Comparison of ENCODE assay signal across 8 mouse cellular contexts in genomic region chr4:128734217-128734616, GRCm38 (mm10). TPM values are rescaled to one million over a fixed set of nuclear protein-coding genes. Genes with fewer than 3 reads are reported as not detected.
DNase-seq lines count a peak whose midpoint lies in the region; ATAC-seq and TF ChIP-seq lines count a peak whose summit lies in the region.

No protein-coding gene starts in this region.

- H3K27me3 ChIP-seq in forebrain, embryonic 11.5 days (ENCODE audit: control insufficient read depth, insufficient read depth, low read length), result no peaks in the 10 kb centered on the region
- no peaks in the 10 kb centered on the region for H3K27me3 ChIP-seq in lung, postnatal 0 days (replicated peaks; ENCODE audit: insufficient read depth, low read length)
- H3K27me3 ChIP-seq in small intestine, adult 2 months (ENCODE audit: control insufficient read depth, insufficient read depth, low read length), result no peaks in the 10 kb centered on the region

- WGBS in forebrain, embryonic 11.5 days, result 21% methylated on average over 5 of the region's 5 CpGs
- 6% methylated on average over 5 of the region's 5 CpGs for WGBS in lung, postnatal 0 days
- WGBS in small intestine, adult 2 months, result 8% methylated on average over 5 of the region's 5 CpGs

- no peaks in the 10 kb centered on the region for H3K9me3 ChIP-seq in forebrain, embryonic 11.5 days (ENCODE audit: control insufficient read depth, low read length)
- H3K9me3 ChIP-seq in lung, postnatal 0 days (ENCODE audit: low read length), result no peaks in the 10 kb centered on the region

- intact Hi-C loops in heart, postnatal 14 days (cut with DNase I), result no loop called here

- peak; percentile 54 for TF ChIP-seq EP300 in lung, postnatal 0 days (IDR thresholded peaks at IDR 0.05)

- H3K36me3 ChIP-seq in forebrain, embryonic 11.5 days (ENCODE audit: control insufficient read depth, insufficient read depth, low read length), result no peaks in the 10 kb centered on the region
- H3K36me3 ChIP-seq in lung, postnatal 0 days (ENCODE audit: insufficient read depth, low read length), result peaks cover 7% of the 10 kb centered on the region; the same call in 1 of the 2 replicates
- peaks cover 2% of the 10 kb centered on the region; the same call in 1 of the 2 replicates for H3K36me3 ChIP-seq in small intestine, adult 2 months (ENCODE audit: control insufficient read depth, insufficient read depth, low read length)

- H3K27ac ChIP-seq in forebrain, embryonic 11.5 days (ENCODE audit: low read depth, low read length), result 0 out of 2 replicates have a peak overlapping the region, but pooled peaks have one; percentile 95
- H3K27ac ChIP-seq in lung, postnatal 0 days (ENCODE audit: low read length), result peak overlapping the region; percentile 92
- H3K27ac ChIP-seq in small intestine, adult 2 months (ENCODE audit: insufficient read depth, low read depth, low read length), result peak overlapping the region; percentile 44; the same call in 1 of the 2 replicates

- peak overlapping the region; percentile 39; the same call in 1 of the 2 replicates for H3K9ac ChIP-seq in forebrain, embryonic 11.5 days (ENCODE audit: low read length)
- no peak overlapping the region for H3K9ac ChIP-seq in lung, postnatal 0 days (replicated peaks; ENCODE audit: low read depth)

- DNase-seq in spleen, postnatal 36 days (ENCODE audit: low spot score in 2 of 2), result peak; percentile 28 to 32
- DNase-seq in spleen, adult 12 weeks (ENCODE audit: low spot score), result no peak
- no peak for DNase-seq in forebrain, embryonic 11.5 days (ENCODE audit: low spot score)
- DNase-seq in heart, postnatal 14 days, result peak; percentile 77 to 84
- DNase-seq in kidney, postnatal 36 days, result peak; percentile 75 to 88
- DNase-seq in lung, postnatal 0 days (ENCODE audit: low spot score), result peak; percentile 95

- H3K4me3 ChIP-seq in forebrain, embryonic 11.5 days (ENCODE audit: low read depth, low read length), result no peak overlapping the region
- no peak overlapping the region for H3K4me3 ChIP-seq in lung, postnatal 0 days (ENCODE audit: low read depth, low read length)
- no peak overlapping the region for H3K4me3 ChIP-seq in small intestine, adult 2 months (ENCODE audit: low read depth, low read length)

- H3K4me2 ChIP-seq in forebrain, embryonic 11.5 days (ENCODE audit: low read depth, low read length, severe bottlenecking), result no peak overlapping the region; the same call in 1 of the 2 replicates
- peak overlapping the region; percentile 8 for H3K4me2 ChIP-seq in lung, postnatal 0 days (replicated peaks; ENCODE audit: low read depth, low read length)

- no peak; the same call in 1 of the 2 replicates for TF ChIP-seq CTCF in lung, postnatal 0 days (IDR thresholded peaks at IDR 0.05)
- TF ChIP-seq CTCF in small intestine, adult 2 months (IDR thresholded peaks at IDR 0.05; ENCODE audit: extremely low read depth, insufficient read length, insufficient replicate concordance, low read depth, low read length), result no peak

- peaks cover 59% of the 10 kb centered on the region for H3K4me1 ChIP-seq in forebrain, embryonic 11.5 days (replicated peaks; ENCODE audit: control insufficient read depth, insufficient read depth, low read length)
- peaks cover 60% of the 10 kb centered on the region for H3K4me1 ChIP-seq in lung, postnatal 0 days (ENCODE audit: insufficient read depth, low read depth, low read length)
- peaks cover 31% of the 10 kb centered on the region for H3K4me1 ChIP-seq in small intestine, adult 2 months (ENCODE audit: control insufficient read depth, insufficient read depth, insufficient read length, low read length)

- no peak for TF ChIP-seq POLR2A in small intestine, adult 2 months (IDR thresholded peaks at IDR 0.05; ENCODE audit: low read depth, low read length)

- ATAC-seq in forebrain, embryonic 11.5 days (replicated peaks; ENCODE audit: low FRiP score), result no peak
- peak; percentile 84 for ATAC-seq in lung, postnatal 0 days
- no peak for ATAC-seq in erythroblast, adult 5-6 weeks (replicated peaks; ENCODE audit: low FRiP score, poor library complexity, severe bottlenecking)

RNA-seq across cellular contexts. Expression of gene A3galt2, which starts 20.9 kb away (rescaled TPM):
- polyA plus RNA-seq in forebrain, embryonic 11.5 days (2014; fragmentation: Nextera tagmentation; extraction: Ambion mirVana), result 0.56 TPM in 2 replicates
- under 1 TPM; 0.20 to 0.33 TPM for total RNA-seq in heart, postnatal 14 days (2021)
- polyA plus RNA-seq in lung, postnatal 0 days (2015; fragmentation: Nextera tagmentation; extraction: Ambion mirVana), result 0.04 and 0.08 TPM in 2 replicates
- polyA plus RNA-seq in small intestine, adult 2 months (2012; rRNA removed), result 0.11 and 0.32 TPM in 2 replicates
- total RNA-seq in erythroblast, adult 5-6 weeks (2015; ENCODE audit: low replicate concordance), result not detected in 2 replicates
- not detected in 2 replicates for total RNA-seq in erythroblast, adult 5-6 weeks (2017; ENCODE audit: low replicate concordance)

Comparison
In these comparisons a context has a peak if more than half of its experiments do, and no peak if none do; other contexts are left out.
1. DNase-seq: peak in spleen, postnatal 36 days (2 of 2), heart, postnatal 14 days (2 of 2), kidney, postnatal 36 days (2 of 2) and lung, postnatal 0 days (single experiment); none in spleen, adult 12 weeks (single experiment) and forebrain, embryonic 11.5 days (single experiment).
2. H3K27ac ChIP-seq: peak in every context shown above with its lines; median percentile 95 in forebrain, embryonic 11.5 days; 92 in lung, postnatal 0 days; 44 in small intestine, adult 2 months.